Mouse (Mus musculus) hindbrain, embryonic 15.5 days (tissue): ENCODE measurements around the gene Rcor2. TPM values are rescaled to one million over a fixed set of nuclear protein-coding genes. Genes with fewer than 3 reads are reported as not detected.

Experiments
- ATAC-seq: fragments of 200-750 bp; cut with Nextera tagmentation; 2 replicates; pipeline ENCODE4 v1.8.0; 2017; ENCODE audit warnings: low read depth, moderate number of reproducible peaks, moderate TSS enrichment; ENCODE audit not compliant: low FRiP score
- H3K27ac ChIP-seq: fragments of 300-500 bp; sonication (generic); replicated peaks from 2 replicates; pipeline ENCODE4 v1.5.1; 2015; ENCODE audit warnings: mild to moderate bottlenecking, inconsistent platforms
- H3K27me3 ChIP-seq: fragments of 300-500 bp; sonication (generic); 2 replicates; pipeline ENCODE4 v1.6.1; 2015; ENCODE audit warnings: control low read depth, inconsistent platforms
- H3K36me3 ChIP-seq: fragments of 300-500 bp; sonication (generic); 2 replicates; pipeline ENCODE4 v1.6.1; 2015; ENCODE audit warnings: control low read depth, inconsistent platforms
- H3K4me1 ChIP-seq: fragments of 300-500 bp; sonication (generic); replicated peaks from 2 replicates; pipeline ENCODE4 v1.6.1; 2015; ENCODE audit warnings: control low read depth, inconsistent platforms
- H3K4me2 ChIP-seq: fragments of 300-500 bp; sonication (generic); 2 replicates; pipeline ENCODE4 v1.6.1; 2015; ENCODE audit warnings: moderate library complexity, mild to moderate bottlenecking, inconsistent platforms
- H3K4me3 ChIP-seq: fragments of 300-500 bp; sonication (generic); 2 replicates; pipeline ENCODE4 v1.5.1; 2015; ENCODE audit warnings: mild to moderate bottlenecking, inconsistent platforms
- H3K9ac ChIP-seq: fragments of 300-500 bp; sonication (generic); 2 replicates; pipeline ENCODE4 v1.6.1; 2015; ENCODE audit warnings: inconsistent platforms
- H3K9me3 ChIP-seq: fragments of 300-500 bp; sonication (generic); 2 replicates; pipeline ENCODE4 v1.6.1; 2016; ENCODE audit warnings: control low read depth, inconsistent platforms
- WGBS: fragments of 180-500 bp; shearing (Covaris S2); methylation state at CpG from one replicate; pipeline ENCODE4 v1.1.7; 2015; 5-methylcytosine and 5-hydroxymethylcytosine counted together
- polyA plus RNA-seq: library from polyadenylated mRNA; unstranded; fragments of >200 nt; fragmentation: Nextera tagmentation; extraction: Ambion mirVana; gene quantifications from 2 replicates; pipeline ENCODE4 v1.2.1, GENCODE M21; 2015

Gene Rcor2
- polyA plus RNA-seq: 24.0 and 32.1 TPM in 2 replicates

GRCm38 (mm10) chr19:7267091-7267741, at the start of gene Rcor2:
Gene Rcor2 (plus strand): TSS chr19:7267325.
- peak; percentile 35 for ATAC-seq
- H3K4me1 ChIP-seq: peaks cover 71% of the 10 kb centered on the region

GRCm38 (mm10) chr19:7217926-7218267, 49.2 kb upstream of the Rcor2 start:
- ATAC-seq: peak; percentile 20; the same call in 1 of the 2 replicates
- Histone ChIP-seq H3K4me2 (peak overlapping the region; percentile 72), H3K27me3 (no peaks in the 10 kb centered on the region), H3K4me1 (peaks cover 36% of the 10 kb centered on the region), H3K36me3 (peaks cover 25% of the 10 kb centered on the region), H3K9ac (peak overlapping the region; percentile 11; the same call in 1 of the 2 replicates), H3K27ac (peak overlapping the region; percentile 54), H3K9me3 (no peaks in the 10 kb centered on the region), H3K4me3 (peak overlapping the region; percentile 87)
- 11% methylated on average over 6 of the region's 6 CpGs for WGBS

More at GRCm38 (mm10) chr19:7267091-7267741, at the start of gene Rcor2:
- Histone ChIP-seq H3K9me3 (no peaks in the 10 kb centered on the region), H3K36me3 (peaks cover 9% of the 10 kb centered on the region), H3K4me3 (peak within 1 kb of the TSS; percentile 86), H3K27ac (peak within 1 kb of the TSS; percentile 93), H3K4me2 (peak within 1 kb of the TSS; percentile 82), H3K27me3 (no peaks in the 10 kb centered on the region), H3K9ac (peak within 1 kb of the TSS; percentile 89)
- 1% methylated on average over 27 of the region's 28 CpGs for WGBS

- no peaks in the 10 kb centered on the region for H3K27me3 ChIP-seq
- peaks cover 36% of the 10 kb centered on the region for H3K4me1 ChIP-seq
- H3K36me3 ChIP-seq: peaks cover 16% of the 10 kb centered on the region
- H3K4me2 ChIP-seq: no peak overlapping the region; the same call in 1 of the 2 replicates
- ATAC-seq: no peak
- H3K4me3 ChIP-seq: no peak overlapping the region
- no peak overlapping the region for H3K27ac ChIP-seq
- no peaks in the 10 kb centered on the region for H3K9me3 ChIP-seq
- WGBS: 97% methylated on average over 5 of the region's 5 CpGs
- no peak overlapping the region for H3K9ac ChIP-seq
Measured at GRCm38 (mm10) chr19:7218753-7219152, 48.4 kb upstream of the Rcor2 start.

- 90% methylated on average over 6 of the region's 6 CpGs for WGBS
- H3K36me3 ChIP-seq: peaks cover 16% of the 10 kb centered on the region
- peaks cover 6% of the 10 kb centered on the region; the same call in 1 of the 2 replicates for H3K4me1 ChIP-seq
- H3K27me3 ChIP-seq: no peaks in the 10 kb centered on the region
- H3K4me2 ChIP-seq: no peak overlapping the region
- H3K9me3 ChIP-seq: no peaks in the 10 kb centered on the region
- no peak overlapping the region for H3K27ac ChIP-seq
- H3K4me3 ChIP-seq: no peak overlapping the region
- no peak for ATAC-seq
- H3K9ac ChIP-seq: no peak overlapping the region
Measured at GRCm38 (mm10) chr19:7222196-7222595, 44.9 kb upstream of the Rcor2 start.

GRCm38 (mm10) chr19:7223488-7223887, 43.6 kb upstream of the Rcor2 start:
- Histone ChIP-seq H3K36me3 (peaks cover 29% of the 10 kb centered on the region), H3K9ac (no peak overlapping the region), H3K4me3 (no peak overlapping the region), H3K4me1 (no peaks in the 10 kb centered on the region), H3K9me3 (no peaks in the 10 kb centered on the region), H3K27me3 (no peaks in the 10 kb centered on the region), H3K4me2 (no peak overlapping the region), H3K27ac (no peak overlapping the region)
- ATAC-seq: no peak

GRCm38 (mm10) chr19:7224253-7224652, 42.9 kb upstream of the Rcor2 start:
- Histone ChIP-seq H3K9ac (no peak overlapping the region), H3K4me1 (no peaks in the 10 kb centered on the region)

GRCm38 (mm10) chr19:7225096-7225690, 41.9 kb upstream of the Rcor2 start:
- no peak overlapping the region for H3K4me2 ChIP-seq
- 86% methylated on average over 9 of the region's 9 CpGs for WGBS

More at GRCm38 (mm10) chr19:7224253-7224652, 42.9 kb upstream of the Rcor2 start:
- H3K9me3 ChIP-seq: no peaks in the 10 kb centered on the region
- no peaks in the 10 kb centered on the region for H3K27me3 ChIP-seq
- WGBS: 93% methylated on average over 3 of the region's 3 CpGs
- no peak overlapping the region for H3K4me2 ChIP-seq
- no peak for ATAC-seq
- H3K4me3 ChIP-seq: no peak overlapping the region
- H3K36me3 ChIP-seq: peaks cover 34% of the 10 kb centered on the region
- no peak overlapping the region for H3K27ac ChIP-seq

GRCm38 (mm10) chr19:7226511-7226914, 40.6 kb upstream of the Rcor2 start:
- Histone ChIP-seq H3K36me3 (peaks cover 51% of the 10 kb centered on the region), H3K27ac (no peak overlapping the region), H3K9me3 (no peaks in the 10 kb centered on the region), H3K4me1 (no peaks in the 10 kb centered on the region), H3K9ac (no peak overlapping the region), H3K27me3 (no peaks in the 10 kb centered on the region), H3K4me2 (no peak overlapping the region), H3K4me3 (no peak overlapping the region)
- WGBS: 83% methylated on average over 6 of the region's 6 CpGs
- ATAC-seq: no peak

More at GRCm38 (mm10) chr19:7225096-7225690, 41.9 kb upstream of the Rcor2 start:
- Histone ChIP-seq H3K9me3 (no peaks in the 10 kb centered on the region), H3K4me3 (no peak overlapping the region), H3K36me3 (peaks cover 44% of the 10 kb centered on the region), H3K9ac (no peak overlapping the region), H3K27ac (no peak overlapping the region), H3K27me3 (no peaks in the 10 kb centered on the region), H3K4me1 (no peaks in the 10 kb centered on the region)
- no peak for ATAC-seq

- Histone ChIP-seq H3K9ac (no peak overlapping the region), H3K4me1 (peaks cover 14% of the 10 kb centered on the region), H3K4me2 (no peak overlapping the region), H3K27me3 (no peaks in the 10 kb centered on the region), H3K27ac (no peak overlapping the region), H3K36me3 (peaks cover 25% of the 10 kb centered on the region), H3K4me3 (no peak overlapping the region), H3K9me3 (no peaks in the 10 kb centered on the region)
- peak; percentile 90 for ATAC-seq
- WGBS: 49% methylated on average over 8 of the region's 8 CpGs
Measured at GRCm38 (mm10) chr19:7234537-7235221, 32.4 kb upstream of the Rcor2 start.

- peaks cover 20% of the 10 kb centered on the region for H3K36me3 ChIP-seq
- H3K9me3 ChIP-seq: no peaks in the 10 kb centered on the region
- H3K27me3 ChIP-seq: no peaks in the 10 kb centered on the region
- no peak overlapping the region for H3K27ac ChIP-seq
- H3K4me1 ChIP-seq: peaks cover 22% of the 10 kb centered on the region
- no peak overlapping the region for H3K4me3 ChIP-seq
- ATAC-seq: no peak
- H3K9ac ChIP-seq: no peak overlapping the region
- 93% methylated on average over 9 of the region's 9 CpGs for WGBS
- H3K4me2 ChIP-seq: no peak overlapping the region
Measured at GRCm38 (mm10) chr19:7235461-7235860, 31.7 kb upstream of the Rcor2 start.

GRCm38 (mm10) chr19:7236011-7236410, 31.1 kb upstream of the Rcor2 start:
- Histone ChIP-seq H3K27me3 (no peaks in the 10 kb centered on the region), H3K27ac (no peak overlapping the region), H3K4me1 (peaks cover 22% of the 10 kb centered on the region), H3K9ac (no peak overlapping the region), H3K4me3 (no peak overlapping the region), H3K36me3 (peaks cover 18% of the 10 kb centered on the region), H3K9me3 (no peaks in the 10 kb centered on the region), H3K4me2 (no peak overlapping the region)
- no peak for ATAC-seq
- WGBS: 92% methylated on average over 2 of the region's 2 CpGs

- H3K36me3 ChIP-seq: peaks cover 12% of the 10 kb centered on the region
- no peaks in the 10 kb centered on the region for H3K27me3 ChIP-seq
- no peak overlapping the region for H3K4me2 ChIP-seq
- H3K4me1 ChIP-seq: peaks cover 27% of the 10 kb centered on the region
- no peak overlapping the region for H3K4me3 ChIP-seq
- ATAC-seq: no peak
- 79% methylated on average over 4 of the region's 4 CpGs for WGBS
- no peaks in the 10 kb centered on the region for H3K9me3 ChIP-seq
- H3K27ac ChIP-seq: no peak overlapping the region
- no peak overlapping the region for H3K9ac ChIP-seq
Measured at GRCm38 (mm10) chr19:7236742-7237141, 30.4 kb upstream of the Rcor2 start.
